Mouse (Mus musculus): ENCODE results near the gene Slc39a11. TPM values are rescaled to one million over a fixed set of nuclear protein-coding genes. Genes with fewer than 3 reads are reported as not detected.

Slc39a11 gene
- polyA plus RNA-seq (2014; fragmentation: Nextera tagmentation; extraction: Ambion mirVana) = 20.1 and 20.4 TPM in 2 replicates

- H3K4me3 ChIP-seq (ENCODE audit: low read depth, low read length) = peak within 1 kb of the TSS; percentile 93
- WGBS = under 1% methylated on average over 84 of the region's 91 CpGs
- peak within 1 kb of the TSS; percentile 92 for H3K27ac ChIP-seq (ENCODE audit: low read depth, low read length)
- H3K36me3 ChIP-seq (ENCODE audit: control insufficient read depth, insufficient read depth, low read length) = peaks cover 3% of the 10 kb centered on the region; the same call in 1 of the 2 replicates
- no peaks in the 10 kb centered on the region for H3K9me3 ChIP-seq (ENCODE audit: control insufficient read depth, low read length)
- ATAC-seq (ENCODE audit: low FRiP score) (peak; percentile 74), DNase-seq (ENCODE audit: low spot score) (peak; percentile 86)
- H3K4me1 ChIP-seq (replicated peaks; ENCODE audit: control insufficient read depth, insufficient read depth, low read length) = peaks cover 5% of the 10 kb centered on the region
- H3K9ac ChIP-seq (ENCODE audit: low read depth, low read length) = peak within 1 kb of the TSS; percentile 97
- no peaks in the 10 kb centered on the region for H3K27me3 ChIP-seq (ENCODE audit: control insufficient read depth, insufficient read depth, low read length)
- H3K4me2 ChIP-seq (replicated peaks; ENCODE audit: low read depth, low read length) = peak within 1 kb of the TSS; percentile 43
These were observed at the start of gene Slc39a11 for GRCm38 (mm10) chr11:113649353-113650210. Gene Slc39a11 (minus strand): TSS chr11:113650079.

GRCm38 (mm10) chr11:113699643-113700042 lies 49.8 kb upstream of the Slc39a11 start:
- Histone ChIP-seq H3K27ac (ENCODE audit: low read depth, low read length) (no peak overlapping the region), H3K4me1 (replicated peaks; ENCODE audit: control insufficient read depth, insufficient read depth, low read length) (no peaks in the 10 kb centered on the region), H3K4me3 (ENCODE audit: low read depth, low read length) (no peak overlapping the region), H3K9ac (ENCODE audit: low read depth, low read length) (no peak overlapping the region), H3K36me3 (ENCODE audit: control insufficient read depth, insufficient read depth, low read length) (peaks cover 8% of the 10 kb centered on the region), H3K4me2 (replicated peaks; ENCODE audit: low read depth, low read length) (no peak overlapping the region), H3K9me3 (ENCODE audit: control insufficient read depth, low read length) (no peaks in the 10 kb centered on the region), H3K27me3 (ENCODE audit: control insufficient read depth, insufficient read depth, low read length) (no peaks in the 10 kb centered on the region)
- DNase-seq (ENCODE audit: low spot score) (no peak), ATAC-seq (ENCODE audit: low FRiP score) (no peak)
- WGBS = 88% methylated on average over 7 of the region's 7 CpGs

GRCm38 (mm10) chr11:113698013-113698545 lies 48.2 kb upstream of the Slc39a11 start:
- DNase-seq (ENCODE audit: low spot score) = no peak
- Histone ChIP-seq H3K4me3 (ENCODE audit: low read depth, low read length) (no peak overlapping the region), H3K27me3 (ENCODE audit: control insufficient read depth, insufficient read depth, low read length) (no peaks in the 10 kb centered on the region), H3K36me3 (ENCODE audit: control insufficient read depth, insufficient read depth, low read length) (peaks cover 8% of the 10 kb centered on the region), H3K4me1 (replicated peaks; ENCODE audit: control insufficient read depth, insufficient read depth, low read length) (no peaks in the 10 kb centered on the region), H3K9me3 (ENCODE audit: control insufficient read depth, low read length) (no peaks in the 10 kb centered on the region), H3K9ac (ENCODE audit: low read depth, low read length) (no peak overlapping the region), H3K27ac (ENCODE audit: low read depth, low read length) (no peak overlapping the region), H3K4me2 (replicated peaks; ENCODE audit: low read depth, low read length) (no peak overlapping the region)
- whole genome bisulfite sequencing = 82% methylated on average over 12 of the region's 12 CpGs
- no peak for ATAC-seq (ENCODE audit: low FRiP score)

GRCm38 (mm10) chr11:113697571-113697970 lies 47.7 kb upstream of the Slc39a11 start:
- WGBS = 82% methylated on average over 5 of the region's 5 CpGs
- Histone ChIP-seq H3K9ac (ENCODE audit: low read depth, low read length) (no peak overlapping the region), H3K27me3 (ENCODE audit: control insufficient read depth, insufficient read depth, low read length) (no peaks in the 10 kb centered on the region), H3K4me1 (replicated peaks; ENCODE audit: control insufficient read depth, insufficient read depth, low read length) (no peaks in the 10 kb centered on the region), H3K36me3 (ENCODE audit: control insufficient read depth, insufficient read depth, low read length) (peaks cover 8% of the 10 kb centered on the region), H3K4me2 (replicated peaks; ENCODE audit: low read depth, low read length) (no peak overlapping the region), H3K27ac (ENCODE audit: low read depth, low read length) (no peak overlapping the region), H3K4me3 (ENCODE audit: low read depth, low read length) (no peak overlapping the region), H3K9me3 (ENCODE audit: control insufficient read depth, low read length) (no peaks in the 10 kb centered on the region)
- DNase-seq (ENCODE audit: low spot score) (no peak), ATAC-seq (ENCODE audit: low FRiP score) (no peak)

GRCm38 (mm10) chr11:113691851-113692250 lies 42.0 kb upstream of the Slc39a11 start:
- H3K27me3 ChIP-seq (ENCODE audit: control insufficient read depth, insufficient read depth, low read length) = no peaks in the 10 kb centered on the region
- H3K4me2 ChIP-seq (replicated peaks; ENCODE audit: low read depth, low read length) = no peak overlapping the region
- ATAC-seq (ENCODE audit: low FRiP score) = no peak
- no peak overlapping the region for H3K9ac ChIP-seq (ENCODE audit: low read depth, low read length)
- no peaks in the 10 kb centered on the region for H3K9me3 ChIP-seq (ENCODE audit: control insufficient read depth, low read length)
- WGBS = 66% methylated on average over 3 of the region's 3 CpGs
- DNase-seq (ENCODE audit: low spot score) = no peak
- H3K4me1 ChIP-seq (replicated peaks; ENCODE audit: control insufficient read depth, insufficient read depth, low read length) = 0 out of 2 replicates have a peak, but pooled peaks cover under 1% of the 10 kb centered on the region
- no peak overlapping the region for H3K27ac ChIP-seq (ENCODE audit: low read depth, low read length)
- H3K4me3 ChIP-seq (ENCODE audit: low read depth, low read length) = no peak overlapping the region
- peaks cover 18% of the 10 kb centered on the region for H3K36me3 ChIP-seq (ENCODE audit: control insufficient read depth, insufficient read depth, low read length)

- ATAC-seq (ENCODE audit: low FRiP score) = no peak
- Histone ChIP-seq H3K9ac (ENCODE audit: low read depth, low read length) (no peak overlapping the region), H3K4me1 (replicated peaks; ENCODE audit: control insufficient read depth, insufficient read depth, low read length) (0 out of 2 replicates have a peak, but pooled peaks cover 2% of the 10 kb centered on the region), H3K9me3 (ENCODE audit: control insufficient read depth, low read length) (no peaks in the 10 kb centered on the region), H3K27me3 (ENCODE audit: control insufficient read depth, insufficient read depth, low read length) (no peaks in the 10 kb centered on the region), H3K27ac (ENCODE audit: low read depth, low read length) (no peak overlapping the region), H3K36me3 (ENCODE audit: control insufficient read depth, insufficient read depth, low read length) (peaks cover 18% of the 10 kb centered on the region), H3K4me3 (ENCODE audit: low read depth, low read length) (no peak overlapping the region), H3K4me2 (replicated peaks; ENCODE audit: low read depth, low read length) (no peak overlapping the region)
- DNase-seq (ENCODE audit: low spot score) = no peak
- WGBS = 88% methylated on average over 5 of the region's 5 CpGs
These were observed 41.4 kb upstream of the Slc39a11 start for GRCm38 (mm10) chr11:113691318-113691717.

- DNase-seq (ENCODE audit: low spot score) (no peak), ATAC-seq (ENCODE audit: low FRiP score) (no peak)
- H3K4me3 ChIP-seq (ENCODE audit: low read depth, low read length) = no peak overlapping the region
- no peak overlapping the region for H3K27ac ChIP-seq (ENCODE audit: low read depth, low read length)
- 0 out of 2 replicates have a peak, but pooled peaks cover 2% of the 10 kb centered on the region for H3K4me1 ChIP-seq (replicated peaks; ENCODE audit: control insufficient read depth, insufficient read depth, low read length)
- H3K36me3 ChIP-seq (ENCODE audit: control insufficient read depth, insufficient read depth, low read length) = peaks cover 16% of the 10 kb centered on the region
- no peak overlapping the region for H3K4me2 ChIP-seq (replicated peaks; ENCODE audit: low read depth, low read length)
- no peaks in the 10 kb centered on the region for H3K9me3 ChIP-seq (ENCODE audit: control insufficient read depth, low read length)
- H3K27me3 ChIP-seq (ENCODE audit: control insufficient read depth, insufficient read depth, low read length) = no peaks in the 10 kb centered on the region
- no peak overlapping the region for H3K9ac ChIP-seq (ENCODE audit: low read depth, low read length)
- 93% methylated on average over 12 of the region's 12 CpGs for WGBS
These were observed 40.6 kb upstream of the Slc39a11 start for GRCm38 (mm10) chr11:113690506-113690905.

- H3K4me3 ChIP-seq (ENCODE audit: low read depth, low read length) = no peak overlapping the region
- peak overlapping the region; percentile 67 for H3K27ac ChIP-seq (ENCODE audit: low read depth, low read length)
- no peaks in the 10 kb centered on the region for H3K27me3 ChIP-seq (ENCODE audit: control insufficient read depth, insufficient read depth, low read length)
- H3K36me3 ChIP-seq (ENCODE audit: control insufficient read depth, insufficient read depth, low read length) = peaks cover 10% of the 10 kb centered on the region; the same call in 1 of the 2 replicates
- ATAC-seq (ENCODE audit: low FRiP score) (0 out of 2 replicates have a peak, but pooled peaks have one; percentile 12), DNase-seq (ENCODE audit: low spot score) (peak; percentile 67)
- no peaks in the 10 kb centered on the region for H3K9me3 ChIP-seq (ENCODE audit: control insufficient read depth, low read length)
- peak overlapping the region; percentile 12; the same call in 1 of the 2 replicates for H3K9ac ChIP-seq (ENCODE audit: low read depth, low read length)
- 39% methylated on average over 2 of the region's 2 CpGs for WGBS
- no peak overlapping the region for H3K4me2 ChIP-seq (replicated peaks; ENCODE audit: low read depth, low read length)
- peaks cover 2% of the 10 kb centered on the region; the same call in 1 of the 2 replicates for H3K4me1 ChIP-seq (replicated peaks; ENCODE audit: control insufficient read depth, insufficient read depth, low read length)
These were observed 37.2 kb upstream of the Slc39a11 start for GRCm38 (mm10) chr11:113687031-113687430.

All from hindbrain, embryonic 11.5 days (tissue).